Mouse (Mus musculus) left cerebral cortex, postnatal 25 days (tissue): Measurements from ENCODE around the gene Hspa4. TPM values are rescaled to one million over a fixed set of nuclear protein-coding genes. Genes with fewer than 3 reads are reported as not detected.
"Not testable (repeated sequence)": the region's sequence is repeated elsewhere in the genome, so short reads cannot be mapped to it uniquely, and the experiment has no call there.

ENCODE experiments used
- DNase-seq, 2 experiments: peaks; one replicate each; pipeline ENCODE4 v3.0.0; 2022; ENCODE audit warnings: low spot score in 2 of 2, mixed read lengths in 1 of 2
- intact Hi-C: fragments of 180-260 bp; cut with DNase I; formaldehyde crosslinking; loops from one replicate; pipeline ENCODE4 v1.15.1; 2025
- total RNA-seq, 2 experiments: library from RNA; stranded (reverse); gene quantifications; 2 replicates each; pipeline ENCODE4 v1.2.3; 2021

The Hspa4 gene
- total RNA-seq = 100 to 1,000 TPM; 178 to 182 TPM

DNA sequence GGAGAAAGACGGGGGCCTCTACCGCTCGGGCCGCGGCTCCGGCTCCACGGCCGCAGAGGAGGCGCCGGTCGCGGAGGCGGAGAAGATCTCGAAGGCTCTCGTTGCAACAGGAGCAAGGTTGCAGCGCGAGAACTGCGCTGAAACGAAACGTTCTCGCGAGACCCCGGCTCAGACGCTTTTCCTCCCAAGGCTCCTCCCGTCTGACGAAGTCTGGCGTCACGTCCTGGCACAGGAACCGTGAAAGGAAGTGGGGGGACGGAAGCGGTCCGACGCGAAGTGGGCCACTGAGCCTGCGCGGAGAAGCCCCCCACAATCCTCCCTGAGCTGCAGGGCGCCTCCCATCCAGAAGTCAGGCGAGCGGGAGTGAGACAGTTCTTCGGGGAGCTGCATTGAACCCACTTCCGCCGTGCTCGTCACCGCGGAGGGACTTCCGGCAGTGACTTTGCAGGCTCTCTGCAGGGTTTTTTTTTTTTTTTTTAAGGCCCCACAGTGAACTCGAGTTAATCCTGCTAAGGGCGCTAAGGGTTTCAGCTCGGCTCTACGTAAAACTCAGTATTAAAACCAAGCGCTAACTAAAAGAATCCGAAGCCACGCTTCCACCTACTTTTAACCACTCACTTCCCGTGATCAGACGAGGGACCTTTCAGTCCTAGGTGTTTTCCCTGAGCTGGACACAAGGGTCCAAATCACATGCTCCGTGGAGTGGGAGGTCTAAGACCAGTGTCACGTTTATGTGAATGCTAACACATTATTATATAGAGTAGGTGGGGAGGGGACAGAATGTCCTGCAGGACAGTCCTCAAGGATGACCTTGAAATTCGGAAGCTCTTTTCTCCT is at the start of gene Hspa4:
Hspa4 (minus strand) TSS at position 128 of the 837 bp plus-strand sequence.
- peak; percentile 99 for DNase-seq
- intact Hi-C loops = loop anchor here (2.0 kb wide), 1 partner anchor 50 kb away; the partner anchor contains the start of gene Aff4

- intact Hi-C loops = no loop called here
- no peak for DNase-seq
These were observed 45.5 kb upstream of the Hspa4 start for GRCm38 (mm10) chr11:53345738-53346137.

DNA sequence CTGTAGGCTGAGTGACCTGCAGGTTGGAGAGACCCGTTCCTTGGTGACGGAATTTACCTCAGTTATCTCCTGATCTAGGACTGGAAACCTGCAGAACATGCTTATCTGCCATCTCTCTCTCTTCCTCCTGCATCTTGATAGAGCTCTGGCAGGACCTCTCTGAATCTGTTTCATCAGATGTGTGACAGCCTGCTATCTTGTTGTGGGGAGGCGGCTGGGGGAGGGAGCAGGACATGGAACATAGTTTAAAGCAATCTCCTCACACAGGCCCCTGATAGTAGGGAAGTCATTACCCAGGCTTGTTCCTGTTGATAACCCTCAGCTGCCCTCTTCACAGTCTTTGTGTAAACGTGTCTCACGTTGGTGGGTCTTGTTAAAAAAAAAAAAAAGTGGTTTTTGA is 45.1 kb upstream of the Hspa4 start:
- DNase-seq = no peak
- intact Hi-C loops = no loop called here

GRCm38 (mm10) chr11:53342711-53343110 is 42.5 kb upstream of the Hspa4 start:
- DNase-seq = no peak
- intact Hi-C loops = no loop called here

DNA sequence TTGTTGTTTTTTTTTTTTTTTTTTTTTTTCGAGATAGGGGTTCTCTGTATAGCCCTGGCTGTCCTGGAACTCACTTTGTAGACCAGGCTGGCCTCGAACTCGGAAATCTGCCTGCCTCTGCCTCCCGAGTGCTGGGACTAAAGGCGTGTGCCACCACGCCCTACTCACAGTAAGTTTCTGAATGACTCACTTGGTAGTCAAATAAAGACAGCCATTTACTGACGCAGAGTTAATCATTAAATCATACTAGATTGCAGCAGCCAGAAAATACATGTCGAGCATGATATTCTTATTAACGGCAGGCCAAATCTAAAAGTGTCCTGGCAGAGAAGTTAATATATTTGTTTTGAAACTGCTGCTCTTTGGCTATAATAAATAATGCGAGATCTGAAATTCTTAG is 40.8 kb upstream of the Hspa4 start:
- intact Hi-C loops = not testable (repeated sequence)

DNA sequence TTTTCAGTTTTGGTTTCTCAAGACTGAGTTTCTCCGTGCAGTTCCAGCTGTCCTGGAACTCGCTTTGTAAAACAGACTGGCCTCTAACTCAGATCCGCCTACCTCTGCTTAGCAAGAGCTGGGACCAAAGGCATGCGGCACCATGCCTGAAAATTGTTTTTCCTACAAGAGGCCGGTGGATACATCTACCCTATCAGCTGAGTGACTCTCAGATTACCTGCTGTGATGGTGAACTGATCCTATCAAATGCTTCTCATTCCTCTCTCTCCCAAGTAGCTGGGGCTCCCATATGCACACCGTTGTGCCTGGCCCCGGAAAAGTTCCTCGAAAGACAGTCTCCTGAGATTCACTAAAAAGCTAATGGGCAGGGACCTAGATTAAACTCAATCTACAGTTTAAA is 37.4 kb upstream of the Hspa4 start:
- intact Hi-C loops = no loop called here
- no peak for DNase-seq

More for the DNA sequence above, 40.8 kb upstream of the Hspa4 start:
- DNase-seq = not testable (repeated sequence)

DNA sequence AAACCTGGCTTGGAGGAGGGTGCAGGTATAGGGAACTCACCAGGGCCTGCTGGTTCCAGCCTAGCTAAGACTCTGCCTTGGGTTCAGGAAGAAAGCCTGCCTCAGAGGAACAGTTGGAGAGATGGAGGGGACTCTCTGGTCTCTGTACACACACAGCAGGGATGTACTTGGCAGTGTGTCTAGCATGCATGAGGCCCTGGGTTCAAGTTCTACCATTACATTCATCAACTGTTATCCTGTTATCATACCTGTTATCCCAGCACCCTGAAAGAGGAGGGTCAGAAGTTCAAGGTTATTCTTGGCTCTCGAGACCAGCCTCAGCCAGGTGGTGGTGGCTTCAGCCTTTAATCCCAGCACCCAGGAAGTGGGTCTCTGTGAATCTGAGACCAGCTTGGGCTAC is 36.7 kb upstream of the Hspa4 start:
- no peak for DNase-seq
- intact Hi-C loops = no loop called here

DNA sequence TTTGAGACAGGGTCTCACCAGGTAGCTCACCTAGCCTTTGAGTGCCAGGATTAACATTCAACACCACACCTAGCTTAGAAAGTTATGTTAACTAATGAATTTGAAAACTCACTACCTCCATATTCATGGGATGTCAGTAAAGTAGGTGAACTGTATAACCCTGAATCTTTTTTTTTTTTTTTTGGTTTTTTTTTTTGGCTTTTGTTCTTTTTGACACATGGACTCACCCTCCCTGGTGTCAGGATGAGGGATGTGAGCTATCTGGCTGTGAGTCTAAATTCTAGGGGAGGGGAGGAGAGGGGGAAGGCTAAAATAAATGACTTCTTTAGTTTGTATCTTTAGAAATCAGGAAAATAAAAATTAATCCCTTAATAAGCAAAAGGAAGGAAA is 35.9 kb upstream of the Hspa4 start:
- intact Hi-C loops = no loop called here

DNA sequence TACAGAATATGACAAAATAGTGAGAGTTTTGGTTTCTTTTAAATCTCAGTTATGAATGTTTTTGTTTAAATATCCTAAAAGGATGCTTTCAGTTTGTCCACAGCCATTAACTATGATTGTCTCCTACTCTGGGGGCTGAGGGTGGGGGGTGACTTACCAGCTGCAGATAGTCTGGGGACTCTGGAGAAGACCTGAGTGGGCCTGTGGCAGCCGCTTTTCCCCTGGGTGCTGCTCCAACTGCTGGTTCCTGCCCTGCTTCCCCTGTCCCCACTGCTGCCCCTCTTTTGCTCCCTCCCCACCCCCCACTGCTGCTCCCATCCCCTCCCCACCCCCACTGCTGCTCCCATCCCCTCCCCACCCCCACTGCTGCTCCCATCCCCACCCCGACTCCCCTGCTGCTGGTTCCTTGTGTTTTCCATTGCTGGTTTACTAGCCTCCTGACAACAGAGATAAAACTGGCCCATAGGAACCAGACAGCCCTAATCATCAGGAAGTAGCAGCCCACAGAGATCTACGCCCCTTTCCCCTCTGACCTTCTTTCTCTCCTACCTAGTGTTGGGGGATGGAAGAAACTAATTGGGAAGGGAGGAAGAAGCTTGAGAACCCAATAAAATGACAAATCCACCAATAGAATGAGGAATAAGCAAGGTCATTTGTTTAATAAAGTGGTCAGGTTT is 35.4 kb upstream of the Hspa4 start:
- no peak for DNase-seq
- intact Hi-C loops = no loop called here

More for the DNA sequence above, 35.9 kb upstream of the Hspa4 start:
- no peak for DNase-seq

- intact Hi-C loops = no loop called here
- no peak for DNase-seq
These were observed 31.9 kb upstream of the Hspa4 start for GRCm38 (mm10) chr11:53332076-53332680.

DNA sequence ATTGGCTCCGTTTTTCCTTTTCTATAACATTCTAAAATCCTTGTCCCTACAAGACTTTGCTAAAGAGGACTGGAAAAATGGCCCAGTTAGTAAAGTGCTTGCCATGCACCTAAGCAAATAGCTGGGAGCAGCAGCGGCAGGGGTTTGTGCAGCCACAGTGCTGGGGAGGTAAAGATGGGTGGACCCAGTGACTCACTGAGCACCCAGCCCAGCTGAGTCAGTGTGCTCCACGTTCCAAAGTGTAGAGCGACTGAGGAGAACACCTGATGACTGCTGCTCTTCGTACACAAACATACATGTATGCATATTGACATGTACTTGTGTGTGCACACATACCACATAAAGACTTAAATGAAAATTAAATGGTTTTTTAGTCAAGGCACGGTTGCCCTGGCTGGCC is 30.9 kb upstream of the Hspa4 start:
- no peak for DNase-seq
- intact Hi-C loops = no loop called here

- intact Hi-C loops = no loop called here
- DNase-seq = no peak
These were observed 30.1 kb upstream of the Hspa4 start for GRCm38 (mm10) chr11:53330325-53330724.

DNA sequence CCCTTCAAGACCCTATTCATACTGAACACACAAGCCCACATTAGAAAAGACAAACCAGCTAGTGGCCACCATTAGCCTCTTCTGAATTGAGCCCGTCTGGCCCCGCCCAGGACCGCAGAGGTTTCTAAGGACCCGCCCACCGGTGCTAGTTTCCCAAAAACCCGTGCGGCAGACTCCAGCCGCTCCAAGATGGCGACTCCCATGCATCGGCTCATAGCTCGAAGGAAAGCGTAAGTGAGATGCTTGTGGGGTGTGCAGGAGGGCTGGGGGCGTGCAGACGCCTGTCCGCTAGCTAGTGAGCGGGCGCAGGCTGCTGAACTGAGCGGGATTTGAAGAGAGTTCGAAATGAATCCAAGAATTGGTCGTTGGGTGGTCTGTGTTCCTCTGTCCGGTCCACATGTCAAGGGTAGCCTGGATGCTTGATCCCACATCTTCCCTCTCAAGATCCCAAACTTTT is 24.3 kb upstream of the Hspa4 start, which contains the start of gene Zcchc10:
Zcchc10 (plus strand) TSS at position 168 of the 457 bp plus-strand sequence.
- peak; percentile 89 to 93 for DNase-seq
- intact Hi-C loops = no loop called here

DNA sequence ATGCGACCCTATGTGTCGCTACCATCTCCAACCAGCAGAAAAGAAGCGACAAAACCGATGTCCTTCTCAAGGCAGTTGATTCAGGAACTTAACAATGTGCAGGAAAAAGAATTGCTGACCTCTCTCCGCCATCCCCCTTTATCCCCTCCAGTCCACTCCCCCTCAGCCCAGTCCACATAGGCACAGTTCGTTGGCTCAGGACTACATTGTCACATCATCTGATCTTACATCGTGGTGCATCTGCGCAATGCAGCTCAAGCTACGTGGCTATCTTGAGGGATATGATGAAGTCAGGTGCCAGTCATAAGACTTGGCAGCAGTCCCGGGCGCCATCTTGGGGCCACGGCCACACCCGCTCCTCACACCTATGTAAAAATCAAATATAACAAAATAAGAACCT is 19.6 kb upstream of the Hspa4 start:
- DNase-seq, intact Hi-C loops: not testable (repeated sequence)

GRCm38 (mm10) chr11:53318568-53318967 is 18.3 kb upstream of the Hspa4 start:
- DNase-seq, intact Hi-C loops: not testable (repeated sequence)

DNA sequence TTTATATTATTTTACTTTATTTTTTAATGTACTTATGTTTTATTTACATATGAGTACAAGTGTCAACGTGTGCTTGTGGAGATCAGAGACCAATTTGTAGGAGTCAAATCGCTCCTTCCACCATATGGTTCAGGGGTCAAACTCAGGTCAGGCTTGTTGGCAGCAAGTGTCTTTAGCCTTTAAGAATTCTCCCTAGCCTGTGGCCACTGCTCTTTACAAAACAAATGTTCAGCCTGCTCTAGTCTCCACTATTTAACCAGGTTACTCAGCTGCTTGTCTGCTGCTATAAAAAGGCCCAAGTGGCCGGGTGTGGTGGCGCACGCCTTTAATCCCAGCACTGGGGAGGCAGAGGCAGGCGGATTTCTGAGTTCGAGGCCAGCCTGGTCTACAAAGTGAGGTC is 17.8 kb upstream of the Hspa4 start:
- intact Hi-C loops = no loop called here
- no peak for DNase-seq

- intact Hi-C loops = no loop called here
- peak in 1 of 2 experiments; percentile 29 for DNase-seq
These were observed 16.7 kb upstream of the Hspa4 start for GRCm38 (mm10) chr11:53316996-53317395.

DNA sequence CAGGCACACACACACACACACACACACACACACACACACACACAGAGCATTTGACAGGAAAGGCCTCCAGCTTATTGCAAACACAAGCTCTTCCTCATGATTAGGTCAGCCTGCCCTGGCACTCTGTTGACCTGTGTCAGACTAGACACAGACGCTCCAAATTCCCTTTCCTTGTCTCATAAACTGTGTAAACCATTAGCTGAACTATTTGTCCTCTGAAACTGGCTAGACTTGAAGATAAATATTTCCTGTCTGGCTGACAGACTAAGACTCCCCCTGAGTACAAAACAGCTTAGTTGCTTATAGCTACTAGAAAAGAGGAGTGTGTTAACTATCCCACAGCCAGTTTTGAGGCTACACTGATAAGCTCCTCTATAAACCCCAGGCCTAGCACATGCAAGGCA is 14.5 kb upstream of the Hspa4 start:
- intact Hi-C loops = no loop called here
- no peak for DNase-seq

DNA sequence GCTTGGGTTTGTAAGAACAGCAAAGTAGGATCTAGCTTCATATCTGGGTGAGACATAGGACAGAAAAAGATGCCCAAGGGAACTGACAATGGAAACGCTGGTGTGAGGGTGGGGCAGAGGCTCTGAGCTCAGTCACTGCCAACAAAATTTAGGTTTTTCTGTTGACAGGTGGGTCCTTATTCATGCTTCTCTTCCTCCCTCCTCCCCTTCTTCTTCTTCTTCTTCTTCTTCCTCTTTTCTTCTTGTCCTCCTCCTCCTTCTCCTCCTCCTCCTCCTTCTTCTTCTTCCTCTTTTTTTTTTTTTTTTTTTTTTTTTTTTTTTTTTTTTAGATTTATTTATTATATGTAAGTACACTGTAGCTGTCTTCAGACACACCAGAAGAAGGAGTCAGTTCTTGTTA is 12.6 kb upstream of the Hspa4 start:
- DNase-seq, intact Hi-C loops: not testable (repeated sequence)

- DNase-seq = no peak
- intact Hi-C loops = no loop called here
These were observed 11.1 kb upstream of the Hspa4 start for GRCm38 (mm10) chr11:53311385-53311784.
